ENCODE assay signal across 20 mouse cellular contexts in genomic region chr11:85812201-85812966, GRCm38 (mm10). TPM values are rescaled to one million over a fixed set of nuclear protein-coding genes. Genes with fewer than 3 reads are reported as not detected.
DNase-seq lines count a peak whose midpoint lies in the region; ATAC-seq and TF ChIP-seq lines count a peak whose summit lies in the region.
"Had no signal": no experiment of that assay in that cellular context is flagged by ENCODE, and none has a peak within 500 bp of the region (broad histone marks: within the 10 kb centered on the region; RNA-seq: fewer than 3 reads in every experiment).

No protein-coding gene starts in this region.

- peak overlapping the region; percentile 7; the same call in 1 of the 2 replicates for H3K27ac ChIP-seq in lung, embryonic 14.5 days (ENCODE audit: low read depth)
- 0 out of 2 replicates have a peak overlapping the region, but pooled peaks have one; percentile 50 for H3K27ac ChIP-seq in kidney, postnatal 0 days
- H3K27ac ChIP-seq: limb, embryonic 13.5 days; midbrain, embryonic 13.5 days; neural tube, embryonic 13.5 days had no signal

- peaks cover 21% of the 10 kb centered on the region for H3K4me1 ChIP-seq in lung, embryonic 14.5 days (ENCODE audit: insufficient read depth)
- H3K4me1 ChIP-seq in kidney, postnatal 0 days (replicated peaks; ENCODE audit: insufficient read depth, low read length), result no peaks in the 10 kb centered on the region; the same call in 1 of the 2 replicates
- H3K4me1 ChIP-seq: midbrain, embryonic 13.5 days had no signal

- no peak for ATAC-seq in lung, embryonic 14.5 days (ENCODE audit: insufficient read depth)
- ATAC-seq in hematopoietic stem cell, adult 5-6 weeks (replicated peaks in 1 of 2; ENCODE audit: insufficient read depth in 1 of 2, low FRiP score in 2 of 2, low TSS enrichment in 1 of 2, low read depth in 1 of 2, poor library complexity in 2 of 2, severe bottlenecking in 2 of 2), result peak; percentile 79 to 83
- ATAC-seq in kidney, postnatal 0 days (replicated peaks; ENCODE audit: low FRiP score, low read depth), result peak; percentile 57; the same call in 1 of the 2 replicates
- ATAC-seq in neutrophil, adult 5-6 weeks (ENCODE audit: extremely low read depth, insufficient number of reproducible peaks, low FRiP score, poor library complexity, severe bottlenecking), result peak; percentile 59
- ATAC-seq: CD4-positive, CD25-positive, alpha-beta regulatory T cell, adult 4 months; midbrain, embryonic 13.5 days had no signal

- H3K4me3 ChIP-seq in lung, embryonic 14.5 days (ENCODE audit: low read depth, low read length), result no peak overlapping the region
- no peak overlapping the region for H3K4me3 ChIP-seq in kidney, postnatal 0 days (replicated peaks; ENCODE audit: low read depth, low read length)
- H3K4me3 ChIP-seq: limb, embryonic 13.5 days; midbrain, embryonic 13.5 days; neural tube, embryonic 13.5 days had no signal

- no peaks in the 10 kb centered on the region for H3K9me3 ChIP-seq in lung, embryonic 14.5 days (ENCODE audit: low read depth, low read length)
- H3K9me3 ChIP-seq in kidney, postnatal 0 days (replicated peaks; ENCODE audit: low read length), result no peaks in the 10 kb centered on the region
- H3K9me3 ChIP-seq: limb, embryonic 13.5 days; midbrain, embryonic 13.5 days; neural tube, embryonic 13.5 days had no signal

- WGBS in lung, embryonic 14.5 days, result 78% methylated on average over 12 of the region's 12 CpGs
- WGBS in kidney, postnatal 0 days, result 61% methylated on average over 12 of the region's 12 CpGs

- no peak for TF ChIP-seq CTCF in lung, embryonic 14.5 days (IDR thresholded peaks at IDR 0.05; ENCODE audit: low read depth)
- no peak for TF ChIP-seq CTCF in kidney, postnatal 0 days (IDR thresholded peaks at IDR 0.05; ENCODE audit: low read depth)

- no peaks in the 10 kb centered on the region; the same call in 1 of the 2 replicates for H3K36me3 ChIP-seq in lung, embryonic 14.5 days (ENCODE audit: insufficient read depth)
- H3K36me3 ChIP-seq in kidney, postnatal 0 days (ENCODE audit: insufficient read depth, low read length), result no peaks in the 10 kb centered on the region
- H3K36me3 ChIP-seq: limb, embryonic 13.5 days; midbrain, embryonic 13.5 days; neural tube, embryonic 13.5 days had no signal

- no peak overlapping the region for H3K9ac ChIP-seq in lung, embryonic 14.5 days
- H3K9ac ChIP-seq in kidney, postnatal 0 days (ENCODE audit: low read depth, low read length), result no peak overlapping the region
- H3K9ac ChIP-seq: limb, embryonic 13.5 days; midbrain, embryonic 13.5 days; neural tube, embryonic 13.5 days had no signal

- DNase-seq in lung, embryonic 14.5 days, result no peak
- no peak for DNase-seq in lung, postnatal 4 days
- DNase-seq in kidney, postnatal 0 days (ENCODE audit: low spot score), result peak; percentile 27
- no peak for DNase-seq in cerebellum, adult 11-12 months
- no peak for DNase-seq in adrenal gland, postnatal 25 days
- no peak for DNase-seq in embryo, embryonic 11 days
- DNase-seq: adrenal gland, postnatal 10 days; cerebellum, adult 11 months; gastrocnemius, postnatal 10 days had no signal

- no peaks in the 10 kb centered on the region for H3K27me3 ChIP-seq in lung, embryonic 14.5 days (ENCODE audit: insufficient read depth, low read length)
- no peaks in the 10 kb centered on the region for H3K27me3 ChIP-seq in kidney, postnatal 0 days (ENCODE audit: insufficient read depth, low read length)
- H3K27me3 ChIP-seq: neural tube, embryonic 13.5 days had no signal

- H3K4me2 ChIP-seq in lung, embryonic 14.5 days, result no peak overlapping the region
- no peak overlapping the region for H3K4me2 ChIP-seq in kidney, postnatal 0 days (ENCODE audit: low read length)
- H3K4me2 ChIP-seq: limb, embryonic 13.5 days; midbrain, embryonic 13.5 days; neural tube, embryonic 13.5 days had no signal

RNA-seq across cellular contexts. Expression of gene Tbx2, which starts 20.0 kb away (rescaled TPM):
- 61.4 and 67.5 TPM in 2 replicates for polyA plus RNA-seq in lung, embryonic 14.5 days (2014; fragmentation: Nextera tagmentation; extraction: Ambion mirVana)
- total RNA-seq in hematopoietic stem cell, adult 5-6 weeks (2017), result 0.15 TPM in 1 of 2 replicates, not detected in the other
- polyA plus RNA-seq in kidney, postnatal 0 days (2015; fragmentation: Nextera tagmentation; extraction: Ambion mirVana), result 15.6 and 22.5 TPM in 2 replicates
- total RNA-seq in neutrophil, adult 5-6 weeks (2017), result 0.12 and 0.25 TPM in 2 replicates
- total RNA-seq in adrenal gland, postnatal 25 days (2021), result 25.6 and 27.5 TPM in 2 replicates
- polyA plus RNA-seq: CD4-positive, CD25-positive, alpha-beta regulatory T cell, adult 4 months had no signal

RNA-seq across cellular contexts. Expression of gene Gm11444, which starts 37.7 kb away (rescaled TPM):
- not detected in 2 replicates for polyA plus RNA-seq in lung, embryonic 14.5 days (2014; fragmentation: Nextera tagmentation; extraction: Ambion mirVana)
- total RNA-seq in hematopoietic stem cell, adult 5-6 weeks (2017), result not detected in 2 replicates
- polyA plus RNA-seq in kidney, postnatal 0 days (2015; fragmentation: Nextera tagmentation; extraction: Ambion mirVana), result not detected in 2 replicates
- total RNA-seq in neutrophil, adult 5-6 weeks (2017), result not detected in 2 replicates
- not detected in 2 replicates for total RNA-seq in adrenal gland, postnatal 25 days (2021)
- total RNA-seq: adrenal gland, postnatal 10 days; gastrocnemius, postnatal 10 days; layer of hippocampus, postnatal 25 days had no signal
- polyA plus RNA-seq: embryonic facial prominence, embryonic 11.5 days; forebrain, embryonic 11.5 days; heart, embryonic 16.5 days; midbrain, embryonic 13.5 days; neural tube, embryonic 13.5 days; stomach, embryonic 14.5 days had no signal

Comparison
In these comparisons a context has a peak if more than half of its experiments do, and no peak if none do; other contexts are left out.
1. RNA of gene Tbx2, which starts 20.0 kb away (total RNA-seq): 25.6 to 27.5 TPM in adrenal gland, postnatal 25 days; 0.15 TPM in hematopoietic stem cell, adult 5-6 weeks and 0.12 to 0.25 TPM in neutrophil, adult 5-6 weeks; every median in the first group is over 10 times any median in the second.